Comparison of ENCODE assay signal across 16 mouse cellular contexts in the genomic region with DNA sequence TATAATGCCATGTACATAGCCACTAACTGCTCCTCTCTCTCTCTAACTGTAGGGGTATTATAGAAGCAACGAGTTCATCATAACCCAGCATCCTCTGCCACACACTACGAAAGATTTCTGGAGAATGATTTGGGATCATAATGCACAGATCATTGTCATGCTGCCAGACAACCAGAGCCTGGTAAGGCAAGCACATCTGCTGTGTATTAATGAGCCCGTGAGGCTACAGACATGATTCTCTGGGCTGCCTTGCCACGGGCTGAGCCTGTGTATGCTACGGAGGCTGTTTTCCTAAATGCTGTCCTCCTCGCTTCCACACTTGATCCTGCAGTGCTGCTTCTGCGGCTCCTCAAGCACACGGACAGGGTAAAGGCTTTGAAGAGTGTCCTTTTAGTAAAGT.
DNase-seq lines count a peak whose midpoint lies in the region; ATAC-seq and TF ChIP-seq lines count a peak whose summit lies in the region.
"Had no signal": no experiment of that assay in that cellular context is flagged by ENCODE, and none has a peak within 500 bp of the region (broad histone marks: within the 10 kb centered on the region; RNA-seq: fewer than 3 reads in every experiment).

No protein-coding gene starts in this region.

- WGBS in embryonic facial prominence, embryonic 15.5 days, result 42% methylated on average over 8 of the region's 8 CpGs
- WGBS in forebrain, postnatal 0 days, result 43% methylated on average over 8 of the region's 8 CpGs
- WGBS in midbrain, postnatal 0 days, result 64% methylated on average over 8 of the region's 8 CpGs
- 77% methylated on average over 8 of the region's 8 CpGs for WGBS in stomach, postnatal 0 days

- H3K27ac ChIP-seq in embryonic facial prominence, embryonic 15.5 days (replicated peaks), result 0 out of 2 replicates have a peak overlapping the region, but pooled peaks have one; percentile 28
- H3K27ac ChIP-seq in forebrain, postnatal 0 days (ENCODE audit: low read depth, low read length), result no peak overlapping the region
- H3K27ac ChIP-seq in midbrain, postnatal 0 days (ENCODE audit: low read depth, low read length), result no peak overlapping the region
- H3K27ac ChIP-seq in stomach, postnatal 0 days (replicated peaks), result no peak overlapping the region
- H3K27ac ChIP-seq: hindbrain, embryonic 15.5 days; lung, embryonic 15.5 days had no signal

- peak; percentile 34; the same call in 1 of the 2 replicates for ATAC-seq in embryonic facial prominence, embryonic 15.5 days (ENCODE audit: insufficient number of reproducible peaks, low FRiP score, low TSS enrichment, low read depth)
- ATAC-seq in forebrain, postnatal 0 days, result peak; percentile 50; the same call in 1 of the 2 replicates
- ATAC-seq in midbrain, postnatal 0 days (ENCODE audit: low FRiP score), result no peak
- ATAC-seq in stomach, postnatal 0 days (ENCODE audit: low FRiP score, low TSS enrichment), result no peak
- ATAC-seq: Patski had no signal

- DNase-seq in left cerebral cortex, postnatal 4 days, result peak; percentile 35
- DNase-seq in left cerebral cortex, adult 8-10 months (ENCODE audit: low spot score in 2 of 2), result no peak
- peak; percentile 47 for DNase-seq in forebrain, postnatal 0 days
- peak; percentile 47 for DNase-seq in midbrain, postnatal 0 days (ENCODE audit: low spot score)
- no peak for DNase-seq in heart, adult 18-20 months
- DNase-seq in stomach, postnatal 0 days (ENCODE audit: low spot score), result no peak
- DNase-seq: cerebellum, adult 18-20 months; gastrocnemius, postnatal 36 days; liver; thymus, postnatal 4 days had no signal

- TF ChIP-seq EP300 in stomach, postnatal 0 days (optimal IDR thresholded peaks at IDR 0.05), result no peak

- TF ChIP-seq CTCF in forebrain, postnatal 0 days (IDR thresholded peaks at IDR 0.05; ENCODE audit: low read depth), result no peak
- no peak for TF ChIP-seq CTCF in midbrain, postnatal 0 days (IDR thresholded peaks at IDR 0.05)
- TF ChIP-seq CTCF in stomach, postnatal 0 days (IDR thresholded peaks at IDR 0.05; ENCODE audit: low read depth), result no peak

- H3K27me3 ChIP-seq in embryonic facial prominence, embryonic 15.5 days, result no peaks in the 10 kb centered on the region
- no peaks in the 10 kb centered on the region for H3K27me3 ChIP-seq in forebrain, postnatal 0 days (ENCODE audit: insufficient read depth, low read length)
- H3K27me3 ChIP-seq in midbrain, postnatal 0 days (ENCODE audit: insufficient read depth, low read length), result no peaks in the 10 kb centered on the region
- H3K27me3 ChIP-seq in stomach, postnatal 0 days (ENCODE audit: control insufficient read depth, insufficient read depth, low read length), result no peaks in the 10 kb centered on the region
- H3K27me3 ChIP-seq: CH12.LX; heart, embryonic 12.5 days; hindbrain, embryonic 15.5 days; lung, embryonic 15.5 days; Patski had no signal

- H3K36me3 ChIP-seq in embryonic facial prominence, embryonic 15.5 days, result peaks cover 4% of the 10 kb centered on the region; the same call in 1 of the 2 replicates
- H3K36me3 ChIP-seq in forebrain, postnatal 0 days (ENCODE audit: insufficient read depth), result 0 out of 2 replicates have a peak, but pooled peaks cover 4% of the 10 kb centered on the region
- H3K36me3 ChIP-seq in midbrain, postnatal 0 days (ENCODE audit: insufficient read depth, low read length), result 0 out of 2 replicates have a peak, but pooled peaks cover 2% of the 10 kb centered on the region
- peaks cover 2% of the 10 kb centered on the region; the same call in 1 of the 2 replicates for H3K36me3 ChIP-seq in stomach, postnatal 0 days (ENCODE audit: control insufficient read depth, insufficient read depth, low read length)

- H3K4me3 ChIP-seq in embryonic facial prominence, embryonic 15.5 days (replicated peaks), result no peak overlapping the region
- H3K4me3 ChIP-seq in forebrain, postnatal 0 days (ENCODE audit: low read depth, low read length), result no peak overlapping the region
- H3K4me3 ChIP-seq in midbrain, postnatal 0 days (ENCODE audit: low read depth, low read length), result no peak overlapping the region
- no peak overlapping the region for H3K4me3 ChIP-seq in stomach, postnatal 0 days (ENCODE audit: low read depth, low read length)
- H3K4me3 ChIP-seq: heart, embryonic 12.5 days; hindbrain, embryonic 15.5 days; lung, embryonic 15.5 days had no signal

- no peaks in the 10 kb centered on the region for H3K9me3 ChIP-seq in embryonic facial prominence, embryonic 15.5 days (replicated peaks)
- H3K9me3 ChIP-seq in forebrain, postnatal 0 days (ENCODE audit: low read length), result no peaks in the 10 kb centered on the region
- H3K9me3 ChIP-seq in midbrain, postnatal 0 days (ENCODE audit: low read length), result no peaks in the 10 kb centered on the region
- H3K9me3 ChIP-seq in stomach, postnatal 0 days (ENCODE audit: control insufficient read depth, low read length), result no peaks in the 10 kb centered on the region
- H3K9me3 ChIP-seq: heart, embryonic 12.5 days; hindbrain, embryonic 15.5 days; lung, embryonic 15.5 days had no signal

- no peak overlapping the region for H3K9ac ChIP-seq in embryonic facial prominence, embryonic 15.5 days
- H3K9ac ChIP-seq in forebrain, postnatal 0 days, result no peak overlapping the region
- H3K9ac ChIP-seq in midbrain, postnatal 0 days (replicated peaks; ENCODE audit: low read length, poor library complexity, severe bottlenecking), result no peak overlapping the region
- no peak overlapping the region for H3K9ac ChIP-seq in stomach, postnatal 0 days (ENCODE audit: low read length)
- H3K9ac ChIP-seq: heart, embryonic 12.5 days; hindbrain, embryonic 15.5 days; lung, embryonic 15.5 days had no signal

- intact Hi-C loops in left cerebral cortex, postnatal 4 days (cut with DNase I), result no loop called here

- H3K4me2 ChIP-seq in embryonic facial prominence, embryonic 15.5 days (replicated peaks), result no peak overlapping the region
- no peak overlapping the region for H3K4me2 ChIP-seq in forebrain, postnatal 0 days (ENCODE audit: low read depth)
- H3K4me2 ChIP-seq in midbrain, postnatal 0 days (ENCODE audit: low read depth, low read length, poor library complexity, severe bottlenecking), result no peak overlapping the region
- no peak overlapping the region for H3K4me2 ChIP-seq in stomach, postnatal 0 days (replicated peaks; ENCODE audit: low read depth)
- H3K4me2 ChIP-seq: heart, embryonic 12.5 days; hindbrain, embryonic 15.5 days; lung, embryonic 15.5 days had no signal

- H3K4me1 ChIP-seq in embryonic facial prominence, embryonic 15.5 days, result no peaks in the 10 kb centered on the region
- no peaks in the 10 kb centered on the region for H3K4me1 ChIP-seq in forebrain, postnatal 0 days (ENCODE audit: insufficient read depth)
- H3K4me1 ChIP-seq in midbrain, postnatal 0 days (ENCODE audit: insufficient read depth, low read length), result no peaks in the 10 kb centered on the region
- no peaks in the 10 kb centered on the region for H3K4me1 ChIP-seq in stomach, postnatal 0 days (replicated peaks; ENCODE audit: control insufficient read depth, insufficient read depth)
- H3K4me1 ChIP-seq: heart, embryonic 12.5 days; hindbrain, embryonic 15.5 days; lung, embryonic 15.5 days had no signal

Comparison
In these comparisons a context has a peak if more than half of its experiments do, and no peak if none do; other contexts are left out.
1. DNase-seq: peak in left cerebral cortex, postnatal 4 days (single experiment), forebrain, postnatal 0 days (single experiment) and midbrain, postnatal 0 days (single experiment); none in left cerebral cortex, adult 8-10 months (0 of 2), heart, adult 18-20 months (0 of 2) and stomach, postnatal 0 days (single experiment).
2. ATAC-seq: peak in embryonic facial prominence, embryonic 15.5 days (single experiment) and forebrain, postnatal 0 days (single experiment); none in midbrain, postnatal 0 days (single experiment) and stomach, postnatal 0 days (single experiment).